ENCODE assay signal across 17 mouse cellular contexts in the genomic region with DNA sequence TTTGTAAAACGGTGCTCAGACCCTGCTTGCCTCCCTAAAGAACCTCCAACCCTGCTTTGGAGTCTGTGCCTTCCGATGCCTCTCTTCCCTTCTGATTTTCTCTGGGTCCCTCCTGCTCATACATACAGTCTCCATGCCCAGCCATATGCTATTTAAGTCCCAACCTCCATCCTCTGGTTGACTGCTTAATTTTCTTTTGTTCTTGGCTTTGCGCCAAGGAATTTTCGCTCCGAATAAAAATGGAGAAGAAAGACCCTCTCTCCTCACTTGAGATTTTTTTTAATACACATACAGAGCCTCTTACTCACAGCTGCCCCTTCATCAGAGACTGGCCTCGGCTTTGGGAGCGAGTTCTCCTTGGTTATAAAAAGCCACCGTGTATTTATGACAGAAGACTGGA. TPM values are rescaled to one million over a fixed set of nuclear protein-coding genes. Genes with fewer than 3 reads are reported as not detected.
DNase-seq lines count a peak whose midpoint lies in the region; ATAC-seq and TF ChIP-seq lines count a peak whose summit lies in the region.
"Had no signal": no experiment of that assay in that cellular context is flagged by ENCODE, and none has a peak within 500 bp of the region (broad histone marks: within the 10 kb centered on the region; RNA-seq: fewer than 3 reads in every experiment).

No protein-coding gene starts in this region.

- ATAC-seq in heart, embryonic 13.5 days (ENCODE audit: extremely low read depth, insufficient number of reproducible peaks, low FRiP score, low TSS enrichment): no peak
- peak; percentile 22; the same call in 1 of the 2 replicates for ATAC-seq in lung, embryonic 16.5 days (ENCODE audit: low read depth)
- no peak for ATAC-seq in forebrain, embryonic 11.5 days (replicated peaks; ENCODE audit: low FRiP score)
- ATAC-seq in limb, embryonic 14.5 days (ENCODE audit: low FRiP score, low read depth): peak; percentile 34; the same call in 1 of the 2 replicates

- H3K9ac ChIP-seq in heart, embryonic 13.5 days: no peak overlapping the region
- H3K9ac ChIP-seq in lung, embryonic 16.5 days (ENCODE audit: low read length): no peak overlapping the region
- no peak overlapping the region for H3K9ac ChIP-seq in forebrain, embryonic 11.5 days (ENCODE audit: low read length)
- no peak overlapping the region for H3K9ac ChIP-seq in limb, embryonic 14.5 days (ENCODE audit: low read depth, low read length, severe bottlenecking)
- H3K9ac ChIP-seq: heart, embryonic 12.5 days; liver, embryonic 15.5 days had no signal

- TF ChIP-seq POLR2A in limb, embryonic 14.5 days (IDR thresholded peaks at IDR 0.05; ENCODE audit: borderline replicate concordance, extremely low read depth, insufficient read depth, insufficient read length): no peak

- H3K4me3 ChIP-seq in heart, embryonic 13.5 days: no peak overlapping the region
- no peak overlapping the region for H3K4me3 ChIP-seq in heart, embryonic 10.5 days
- H3K4me3 ChIP-seq in lung, embryonic 16.5 days (ENCODE audit: low read length): no peak overlapping the region
- no peak overlapping the region for H3K4me3 ChIP-seq in forebrain, embryonic 11.5 days (ENCODE audit: low read depth, low read length)
- H3K4me3 ChIP-seq in limb, embryonic 14.5 days (replicated peaks; ENCODE audit: low read length): no peak overlapping the region
- H3K4me3 ChIP-seq: erythroblast, embryonic 14.5 days; heart, embryonic 12.5 days; hindbrain, embryonic 10.5 days; liver, embryonic 15.5 days; myocyte had no signal

- no peaks in the 10 kb centered on the region for H3K27me3 ChIP-seq in heart, embryonic 13.5 days (replicated peaks)
- no peaks in the 10 kb centered on the region for H3K27me3 ChIP-seq in heart, embryonic 10.5 days (ENCODE audit: insufficient read depth, poor library complexity, severe bottlenecking)
- no peaks in the 10 kb centered on the region for H3K27me3 ChIP-seq in lung, embryonic 16.5 days (ENCODE audit: control insufficient read depth, insufficient read depth, low read depth, low read length)
- no peaks in the 10 kb centered on the region for H3K27me3 ChIP-seq in forebrain, embryonic 11.5 days (ENCODE audit: control insufficient read depth, insufficient read depth, low read length)
- H3K27me3 ChIP-seq in limb, embryonic 14.5 days (ENCODE audit: control insufficient read depth, insufficient read depth, low read length): no peaks in the 10 kb centered on the region
- H3K27me3 ChIP-seq: heart, embryonic 12.5 days; liver, embryonic 15.5 days had no signal

- no peak overlapping the region for H3K4me2 ChIP-seq in heart, embryonic 13.5 days
- H3K4me2 ChIP-seq in lung, embryonic 16.5 days (ENCODE audit: low read depth, low read length): no peak overlapping the region
- H3K4me2 ChIP-seq in forebrain, embryonic 11.5 days (ENCODE audit: low read depth, low read length, severe bottlenecking): no peak overlapping the region
- H3K4me2 ChIP-seq in limb, embryonic 14.5 days (replicated peaks; ENCODE audit: low read depth, low read length, severe bottlenecking): no peak overlapping the region; the same call in 1 of the 2 replicates
- H3K4me2 ChIP-seq: heart, embryonic 12.5 days; liver, embryonic 15.5 days had no signal

- peak overlapping the region; percentile 16; the same call in 1 of the 2 replicates for H3K27ac ChIP-seq in heart, embryonic 13.5 days (replicated peaks)
- H3K27ac ChIP-seq in heart, embryonic 10.5 days: no peak overlapping the region
- H3K27ac ChIP-seq in lung, embryonic 16.5 days (ENCODE audit: low read length): 0 out of 2 replicates have a peak overlapping the region, but pooled peaks have one; percentile 0
- H3K27ac ChIP-seq in forebrain, embryonic 11.5 days (ENCODE audit: low read depth, low read length): peak overlapping the region; percentile 12
- peak overlapping the region; percentile 77 for H3K27ac ChIP-seq in limb, embryonic 14.5 days (replicated peaks; ENCODE audit: low read depth, low read length)
- H3K27ac ChIP-seq: hindbrain, embryonic 10.5 days; liver, embryonic 15.5 days had no signal

- peaks cover 17% of the 10 kb centered on the region for H3K4me1 ChIP-seq in heart, embryonic 13.5 days
- H3K4me1 ChIP-seq in heart, embryonic 10.5 days: 0 out of 2 replicates have a peak, but pooled peaks cover 9% of the 10 kb centered on the region
- peaks cover 20% of the 10 kb centered on the region for H3K4me1 ChIP-seq in lung, embryonic 16.5 days (replicated peaks; ENCODE audit: control insufficient read depth, insufficient read depth, low read length)
- H3K4me1 ChIP-seq in forebrain, embryonic 11.5 days (replicated peaks; ENCODE audit: control insufficient read depth, insufficient read depth, low read length): 0 out of 2 replicates have a peak, but pooled peaks cover 3% of the 10 kb centered on the region
- peaks cover 48% of the 10 kb centered on the region for H3K4me1 ChIP-seq in limb, embryonic 14.5 days (ENCODE audit: control insufficient read depth, insufficient read depth, low read length)
- H3K4me1 ChIP-seq: heart, embryonic 12.5 days; liver, embryonic 15.5 days had no signal

- H3K9me3 ChIP-seq in heart, embryonic 13.5 days: no peaks in the 10 kb centered on the region
- H3K9me3 ChIP-seq in heart, embryonic 10.5 days: no peaks in the 10 kb centered on the region
- H3K9me3 ChIP-seq in lung, embryonic 16.5 days (ENCODE audit: control insufficient read depth, low read length): no peaks in the 10 kb centered on the region
- no peaks in the 10 kb centered on the region for H3K9me3 ChIP-seq in forebrain, embryonic 11.5 days (ENCODE audit: control insufficient read depth, low read length)
- no peaks in the 10 kb centered on the region for H3K9me3 ChIP-seq in limb, embryonic 14.5 days (ENCODE audit: control insufficient read depth, low read length)
- H3K9me3 ChIP-seq: heart, embryonic 12.5 days; hindbrain, embryonic 10.5 days; liver, embryonic 15.5 days had no signal

- WGBS in heart, embryonic 13.5 days: 57% methylated on average over 8 of the region's 8 CpGs
- WGBS in heart, embryonic 10.5 days: 85% methylated on average over 8 of the region's 8 CpGs
- WGBS in lung, embryonic 16.5 days: 31% methylated on average over 8 of the region's 8 CpGs
- 74% methylated on average over 8 of the region's 8 CpGs for WGBS in forebrain, embryonic 11.5 days
- 29% methylated on average over 8 of the region's 8 CpGs for WGBS in limb, embryonic 14.5 days

- DNase-seq in heart, embryonic 10.5 days (ENCODE audit: low spot score): no peak
- no peak for DNase-seq in lung, postnatal 4 days
- no peak for DNase-seq in forebrain, embryonic 11.5 days (ENCODE audit: low spot score)
- DNase-seq in limb, embryonic 14.5 days (ENCODE audit: low spot score): peak; percentile 17
- DNase-seq in gastrocnemius, postnatal 10 days: no peak
- DNase-seq in frontal cortex, adult 2 months (ENCODE audit: extremely low spot score in 1 of 2, low spot score in 1 of 2): no peak
- DNase-seq: kidney, adult 9 months; layer of hippocampus, adult 9-11 months; right cerebral cortex, postnatal 25 days; thymus, postnatal 4 days had no signal

- no peaks in the 10 kb centered on the region for H3K36me3 ChIP-seq in heart, embryonic 13.5 days
- H3K36me3 ChIP-seq in heart, embryonic 10.5 days: no peaks in the 10 kb centered on the region
- no peaks in the 10 kb centered on the region for H3K36me3 ChIP-seq in lung, embryonic 16.5 days (ENCODE audit: control insufficient read depth, insufficient read depth, low read length)
- H3K36me3 ChIP-seq in forebrain, embryonic 11.5 days (ENCODE audit: control insufficient read depth, insufficient read depth, low read length): no peaks in the 10 kb centered on the region
- H3K36me3 ChIP-seq in limb, embryonic 14.5 days (ENCODE audit: control insufficient read depth, insufficient read depth, low read length): no peaks in the 10 kb centered on the region
- H3K36me3 ChIP-seq: heart, embryonic 12.5 days; hindbrain, embryonic 10.5 days; liver, embryonic 15.5 days had no signal

RNA-seq across cellular contexts. Expression of a gene that starts 16.7 kb away (rescaled TPM):
- polyA plus RNA-seq in heart, embryonic 13.5 days (2015; fragmentation: Nextera tagmentation; extraction: Ambion mirVana): 7.3 TPM in 2 replicates
- 5.9 and 14.4 TPM in 2 replicates for polyA plus RNA-seq in heart, embryonic 10.5 days (2016; fragmentation: Nextera tagmentation; extraction: Ambion mirVana)
- polyA plus RNA-seq in lung, embryonic 16.5 days (2015; fragmentation: Nextera tagmentation; extraction: Ambion mirVana): 29.5 and 31.5 TPM in 2 replicates
- 30.4 and 33.7 TPM in 2 replicates for polyA plus RNA-seq in forebrain, embryonic 11.5 days (2014; fragmentation: Nextera tagmentation; extraction: Ambion mirVana)
- polyA plus RNA-seq in limb, embryonic 14.5 days (2012; rRNA removed): 47.3 and 77.7 TPM in 2 replicates
- polyA plus RNA-seq in limb, embryonic 14.5 days (2014; fragmentation: Nextera tagmentation; extraction: Ambion mirVana): 27.2 and 33.5 TPM in 2 replicates
- 1 to 10 TPM; 4.7 to 5.8 TPM for total RNA-seq in gastrocnemius, postnatal 10 days (2021)
- 28.6 and 29.6 TPM in 2 replicates for polyA plus RNA-seq in frontal cortex, adult 2 months (2012; rRNA removed)
- polyA plus RNA-seq: erythroblast, embryonic 14.5 days had no signal

Comparison
In these comparisons a context has a peak if more than half of its experiments do, and no peak if none do; other contexts are left out.
1. ATAC-seq: peak in lung, embryonic 16.5 days (single experiment) and limb, embryonic 14.5 days (single experiment); none in heart, embryonic 13.5 days (single experiment) and forebrain, embryonic 11.5 days (single experiment).